Mouse (Mus musculus) ovary, postnatal 14 days (tissue): ENCODE results near the gene Adgra1.

Experiments
- DNase-seq: peaks from one replicate; pipeline ENCODE4 v3.0.0; 2022; ENCODE audit warnings: low spot score

Adgra1 gene

GRCm38 (mm10) chr7:139909469-139909868 is 75.5 kb downstream of the Adgra1 start:
- DNase-seq, result no peak

- no peak for DNase-seq
Observed at GRCm38 (mm10) chr7:139910204-139910835, 76.3 kb downstream of the Adgra1 start.

- DNase-seq, result no peak
Observed at GRCm38 (mm10) chr7:139914141-139915047, 80.4 kb downstream of the Adgra1 start.

- DNase-seq, result no peak
Observed at GRCm38 (mm10) chr7:139915646-139916257, 81.8 kb downstream of the Adgra1 start.

GRCm38 (mm10) chr7:139916345-139916744 is 82.4 kb downstream of the Adgra1 start:
- no peak for DNase-seq

GRCm38 (mm10) chr7:139918262-139918661 is 84.3 kb downstream of the Adgra1 start:
- no peak for DNase-seq
